In the genomic region with DNA sequence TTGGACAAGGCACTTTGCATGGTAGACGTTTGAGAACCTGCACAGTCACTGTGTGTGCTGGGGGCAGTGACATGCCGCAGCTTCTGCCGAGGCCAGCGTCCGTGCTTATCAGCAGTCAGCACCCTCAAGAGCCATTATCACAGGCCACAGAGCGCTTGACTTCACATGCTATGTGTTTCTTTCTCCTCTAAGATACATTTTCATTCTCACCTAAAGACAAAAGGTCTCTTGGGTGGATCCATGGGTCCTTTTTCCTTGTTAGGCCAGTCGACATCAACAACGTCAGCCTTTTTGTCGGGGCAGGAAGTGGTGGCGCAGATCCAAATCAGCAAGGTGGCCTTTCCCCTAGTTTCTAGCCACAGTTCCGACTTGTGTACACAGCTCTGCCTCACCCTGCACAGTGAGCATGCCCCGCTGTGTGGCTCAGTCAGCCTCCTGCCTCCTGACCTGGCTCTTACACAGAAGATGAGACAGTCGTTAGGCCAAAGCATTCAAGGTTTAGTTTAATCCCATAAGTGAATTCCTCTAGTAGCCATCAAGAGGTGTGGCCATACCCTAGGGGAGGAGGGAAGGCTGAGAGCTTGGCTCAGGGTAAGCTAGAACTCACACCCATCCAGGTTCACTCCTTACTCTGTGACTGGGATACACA, we compare ENCODE assay signal across 10 mouse cellular contexts.
DNase-seq lines count a peak whose midpoint lies in the region; ATAC-seq and TF ChIP-seq lines count a peak whose summit lies in the region.
"Had no signal": no experiment of that assay in that cellular context is flagged by ENCODE, and none has a peak within 500 bp of the region (broad histone marks: within the 10 kb centered on the region; RNA-seq: fewer than 3 reads in every experiment).

No protein-coding gene starts in this region.

- peak overlapping the region; percentile 51 for H3K4me3 ChIP-seq in erythroblast, embryonic 14.5 days (replicated peaks)
- no peak overlapping the region for H3K4me3 ChIP-seq in liver, adult 2 months (ENCODE audit: insufficient read depth, low read depth, low read length)
- H3K4me3 ChIP-seq in olfactory bulb, adult 2 months (ENCODE audit: insufficient read depth, low read depth, low read length) = no peak overlapping the region
- H3K4me3 ChIP-seq: embryonic facial prominence, embryonic 13.5 days; midbrain, embryonic 12.5 days had no signal

- no peaks in the 10 kb centered on the region for H3K27me3 ChIP-seq in erythroblast, embryonic 14.5 days (ENCODE audit: control insufficient read depth)
- no peaks in the 10 kb centered on the region for H3K27me3 ChIP-seq in liver, adult 2 months (ENCODE audit: control insufficient read depth, insufficient read depth, low read length)
- H3K27me3 ChIP-seq: embryonic facial prominence, embryonic 13.5 days had no signal

- peak; percentile 34 to 68 for DNase-seq in adrenal gland, adult (ENCODE audit: inconsistent age in 2 of 2, low spot score in 1 of 2)
- no peak for DNase-seq in adrenal gland, postnatal 4 days (ENCODE audit: low spot score in 2 of 2)
- DNase-seq in CD4-positive, CD25-positive, alpha-beta regulatory T cell, adult 2 months (ENCODE audit: low read depth, low spot score) = peak; percentile 63
- peak; percentile 90 for DNase-seq in liver, adult 2 months (ENCODE audit: extremely low read depth, low read depth, low spot score)
- peak; percentile 15 for DNase-seq in thymus, postnatal 25 days

- 0 out of 2 replicates have a peak, but pooled peaks have one; percentile 7 for TF ChIP-seq CTCF in liver, adult 2 months (IDR thresholded peaks at IDR 0.05; ENCODE audit: low read depth, low read length)
- no peak for TF ChIP-seq CTCF in olfactory bulb, adult 2 months (IDR thresholded peaks at IDR 0.05; ENCODE audit: insufficient read depth, low read depth, low read length)

- peak; percentile 75 for ATAC-seq in inflammation-experienced regulatory T-cells, adult 6 months

- no peaks in the 10 kb centered on the region for H3K9me3 ChIP-seq in erythroblast, embryonic 14.5 days (ENCODE audit: control insufficient read depth, low read length)
- H3K9me3 ChIP-seq: embryonic facial prominence, embryonic 13.5 days had no signal

- no peak for TF ChIP-seq POLR2A in liver, adult 2 months (IDR thresholded peaks at IDR 0.05; ENCODE audit: extremely low read depth, insufficient read depth, low read length)
- no peak for TF ChIP-seq POLR2A in olfactory bulb, adult 2 months (IDR thresholded peaks at IDR 0.05; ENCODE audit: insufficient read depth, low read depth, low read length)

- peaks cover 2% of the 10 kb centered on the region for H3K36me3 ChIP-seq in erythroblast, embryonic 14.5 days (ENCODE audit: control insufficient read depth)
- H3K36me3 ChIP-seq in liver, adult 2 months (ENCODE audit: control insufficient read depth, insufficient read depth, low read length) = no peaks in the 10 kb centered on the region
- H3K36me3 ChIP-seq: embryonic facial prominence, embryonic 13.5 days; midbrain, embryonic 12.5 days had no signal

- 3% methylated on average over 13 of the region's 13 CpGs for WGBS in liver, adult 2 months
- WGBS in olfactory bulb, adult 2 months = 75% methylated on average over 13 of the region's 13 CpGs

- H3K9ac ChIP-seq in liver, adult 2 months (ENCODE audit: low read depth, low read length) = peak overlapping the region; percentile 3; the same call in 1 of the 2 replicates
- H3K9ac ChIP-seq: embryonic facial prominence, embryonic 13.5 days; midbrain, embryonic 12.5 days had no signal

- peak overlapping the region; percentile 51 for H3K27ac ChIP-seq in liver, adult 2 months (replicated peaks; ENCODE audit: insufficient read depth, low read depth, low read length)
- peak overlapping the region; percentile 19; the same call in 1 of the 2 replicates for H3K27ac ChIP-seq in olfactory bulb, adult 2 months (ENCODE audit: insufficient read depth, low read depth, low read length)
- H3K27ac ChIP-seq: embryonic facial prominence, embryonic 13.5 days; midbrain, embryonic 12.5 days had no signal

- peaks cover 62% of the 10 kb centered on the region for H3K4me1 ChIP-seq in erythroblast, embryonic 14.5 days (ENCODE audit: control insufficient read depth)
- peaks cover 15% of the 10 kb centered on the region for H3K4me1 ChIP-seq in liver, adult 2 months (ENCODE audit: control insufficient read depth, insufficient read depth, low read length)
- H3K4me1 ChIP-seq in olfactory bulb, adult 2 months (ENCODE audit: control insufficient read depth, insufficient read depth, low read length) = peaks cover 5% of the 10 kb centered on the region
- H3K4me1 ChIP-seq: embryonic facial prominence, embryonic 13.5 days; midbrain, embryonic 12.5 days had no signal

- H3K79me2 ChIP-seq in liver, adult 2 months (ENCODE audit: control insufficient read depth, insufficient read depth, low read length) = no peaks in the 10 kb centered on the region

Comparison
In these comparisons a context has a peak if more than half of its experiments do, and no peak if none do; other contexts are left out.
1. DNase-seq: peak in adrenal gland, adult (2 of 2), CD4-positive, CD25-positive, alpha-beta regulatory T cell, adult 2 months (single experiment), liver, adult 2 months (single experiment) and thymus, postnatal 25 days (single experiment); none in adrenal gland, postnatal 4 days (0 of 2).